Mouse (Mus musculus): ENCODE measurements around the gene Srrm1.
A peak's percentile ranks its signal among the peaks of the same experiment; 100 is the strongest.

The Srrm1 gene

GRCm38 (mm10) chr4:135272640-135273306, 80.3 kb downstream of the Srrm1 start, which contains the start of gene Clic4:
Gene Clic4, minus strand, starts transcription at chr4:135272814.
- peak; percentile 90 to 93 for DNase-seq (ENCODE audit: low spot score in 2 of 2)

DNA sequence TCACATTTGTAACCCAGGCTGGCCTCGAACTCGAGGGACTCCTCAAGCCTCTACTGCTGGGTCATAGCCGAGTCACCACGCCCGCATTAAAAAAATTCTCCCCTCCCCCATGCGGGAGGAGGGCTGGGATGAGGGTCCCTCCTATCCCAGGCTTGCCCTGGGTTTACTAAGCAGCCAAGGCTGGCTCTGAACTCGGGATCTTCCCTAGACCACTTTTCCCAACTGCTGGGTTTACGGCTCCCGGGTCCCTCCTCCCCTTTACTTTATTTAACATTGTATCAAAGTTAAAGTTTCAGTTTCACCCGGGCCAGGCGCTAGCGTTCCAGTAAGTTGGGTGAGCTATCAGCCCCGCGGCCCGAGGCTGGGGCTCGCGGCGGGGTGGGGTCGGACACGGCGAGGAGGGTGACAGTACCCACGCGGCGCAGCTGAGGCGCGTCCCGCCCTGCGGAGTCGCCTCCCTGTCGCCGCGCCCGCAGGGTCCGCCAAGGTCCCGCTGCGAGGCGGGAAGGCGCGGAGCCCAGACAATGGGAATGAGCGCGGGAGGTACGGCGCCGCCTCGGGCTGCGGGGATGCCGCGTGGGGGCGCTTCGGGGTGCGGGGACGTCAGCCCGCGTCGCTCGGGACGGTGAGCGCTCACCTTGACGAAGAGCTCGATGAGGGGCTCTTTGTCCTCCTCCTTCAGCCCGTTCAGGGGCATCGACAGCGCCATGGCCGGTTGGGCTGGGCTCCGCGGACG, 81.1 kb downstream of the Srrm1 start:
- DNase-seq (ENCODE audit: low spot score in 2 of 2), result peak in 1 of 2 experiments; percentile 38

- DNase-seq (ENCODE audit: low spot score in 2 of 2), result no peak
Measured at GRCm38 (mm10) chr4:135271419-135271828, 81.7 kb downstream of the Srrm1 start.

Data from right cerebral cortex, adult 2 months (tissue).